Mouse (Mus musculus) testis, adult 2 months (tissue): ENCODE measurements around the gene Cebpzos.

Experiments used
- CTCF ChIP-seq: fragments of 200-500 bp; IDR thresholded peaks from 2 replicates; pipeline ENCODE4 v1.5.1; 2012; ENCODE audit warnings: low read depth, mild to moderate bottlenecking, inconsistent platforms, low read length, moderate library complexity; ENCODE audit not compliant: control insufficient read depth, insufficient read depth, insufficient replicate concordance
- POLR2A ChIP-seq: fragments of 200-500 bp; IDR thresholded peaks from 2 replicates; pipeline ENCODE4 v1.6.1; 2012; ENCODE audit warnings: low read depth, mild to moderate bottlenecking, inconsistent platforms, low read length, moderate library complexity; ENCODE audit not compliant: control insufficient read depth

GRCm38 (mm10) chr17:78942579-78942978 lies 26.3 kb downstream of the Cebpzos start:
- TF ChIP-seq CTCF (no peak), POLR2A (no peak)
